ENCODE assay signal across 9 mouse cellular contexts in genomic region chr3:134188979-134189946, GRCm38 (mm10). TPM values are rescaled to one million over a fixed set of nuclear protein-coding genes. Genes with fewer than 3 reads are reported as not detected.
DNase-seq lines count a peak whose midpoint lies in the region; ATAC-seq and TF ChIP-seq lines count a peak whose summit lies in the region.
"Had no signal": no experiment of that assay in that cellular context is flagged by ENCODE, and none has a peak within 500 bp of the region (broad histone marks: within the 10 kb centered on the region; RNA-seq: fewer than 3 reads in every experiment).

No protein-coding gene starts in this region.

- TF ChIP-seq EP300 in heart, adult 2 months (IDR thresholded peaks at IDR 0.05; ENCODE audit: insufficient read depth, low read depth, low read length), result no peak

- no peaks in the 10 kb centered on the region for H3K27me3 ChIP-seq in heart, adult 2 months (ENCODE audit: control insufficient read depth, insufficient read depth, low read length)
- no peaks in the 10 kb centered on the region for H3K27me3 ChIP-seq in hindbrain, embryonic 10.5 days (ENCODE audit: insufficient read depth, poor library complexity, severe bottlenecking)
- H3K27me3 ChIP-seq in midbrain, embryonic 13.5 days, result no peaks in the 10 kb centered on the region

- no peaks in the 10 kb centered on the region for H3K36me3 ChIP-seq in heart, adult 2 months (ENCODE audit: control insufficient read depth, insufficient read depth, low read length)
- no peaks in the 10 kb centered on the region for H3K36me3 ChIP-seq in hindbrain, embryonic 10.5 days
- no peaks in the 10 kb centered on the region for H3K36me3 ChIP-seq in midbrain, embryonic 13.5 days

- TF ChIP-seq CTCF in heart, adult 2 months (IDR thresholded peaks at IDR 0.05), result no peak

- no peak for DNase-seq in heart, adult 2 months
- no peak for DNase-seq in heart, adult 8-10 months (ENCODE audit: low spot score)
- DNase-seq in embryo, embryonic 10 days (ENCODE audit: low spot score), result peak; percentile 32
- peak; percentile 34 for DNase-seq in hindbrain, embryonic 10.5 days (ENCODE audit: low spot score)
- DNase-seq in cerebellum, postnatal 10 days, result no peak
- DNase-seq in thymus, postnatal 4 days, result no peak
- DNase-seq in layer of hippocampus, postnatal 14 days (ENCODE audit: low spot score in 2 of 2), result no peak
- DNase-seq: layer of hippocampus, postnatal 36 days had no signal

- H3K9me3 ChIP-seq in hindbrain, embryonic 10.5 days, result no peaks in the 10 kb centered on the region
- H3K9me3 ChIP-seq in midbrain, embryonic 13.5 days, result no peaks in the 10 kb centered on the region

- peak; percentile 62 for ATAC-seq in midbrain, embryonic 13.5 days

- intact Hi-C loops in heart, adult 2 months (cut with DNase I), result no loop called here

- 24% methylated on average over 12 of the region's 12 CpGs for WGBS in heart, adult 2 months
- 46% methylated on average over 12 of the region's 12 CpGs for WGBS in hindbrain, embryonic 10.5 days
- WGBS in midbrain, embryonic 13.5 days, result 27% methylated on average over 12 of the region's 12 CpGs

- peak overlapping the region; percentile 50 for H3K4me2 ChIP-seq in midbrain, embryonic 13.5 days (replicated peaks)

- H3K79me2 ChIP-seq in heart, adult 2 months (replicated peaks; ENCODE audit: control insufficient read depth, insufficient read depth, low read length), result no peaks in the 10 kb centered on the region

- no peak for TF ChIP-seq POLR2A in heart, adult 2 months (IDR thresholded peaks at IDR 0.05; ENCODE audit: insufficient read depth, low read depth, low read length)

- peak overlapping the region; percentile 42 for H3K4me3 ChIP-seq in heart, adult 2 months
- H3K4me3 ChIP-seq in hindbrain, embryonic 10.5 days, result peak overlapping the region; percentile 39
- peak overlapping the region; percentile 28 for H3K4me3 ChIP-seq in midbrain, embryonic 13.5 days (replicated peaks)

- H3K9ac ChIP-seq in heart, adult 2 months (ENCODE audit: low read depth, low read length), result no peak overlapping the region
- H3K9ac ChIP-seq in midbrain, embryonic 13.5 days (replicated peaks), result no peak overlapping the region

- H3K27ac ChIP-seq in heart, adult 2 months, result no peak overlapping the region
- peak overlapping the region; percentile 83 for H3K27ac ChIP-seq in hindbrain, embryonic 10.5 days
- H3K27ac ChIP-seq in midbrain, embryonic 13.5 days, result peak overlapping the region; percentile 40; the same call in 1 of the 2 replicates

- H3K4me1 ChIP-seq in heart, adult 2 months (ENCODE audit: control insufficient read depth, insufficient read depth, low read length), result no peaks in the 10 kb centered on the region
- H3K4me1 ChIP-seq in hindbrain, embryonic 10.5 days (replicated peaks), result peaks cover 15% of the 10 kb centered on the region
- H3K4me1 ChIP-seq in midbrain, embryonic 13.5 days (replicated peaks), result peaks cover 10% of the 10 kb centered on the region; the same call in 1 of the 2 replicates

RNA-seq across cellular contexts. Expression of gene Cxxc4, which starts 47.0 kb away (rescaled TPM):
- 1 to 10 TPM; 2.9 to 4.1 TPM for total RNA-seq in heart, adult 2 months (2021)
- 1.2 and 1.5 TPM in 2 replicates for polyA plus RNA-seq in heart, adult 2 months (2012; rRNA removed)
- 1 to 10 TPM; 2.3 to 2.5 (median 2.3) TPM for total RNA-seq in heart, adult 8-10 months (2022)
- polyA plus RNA-seq in hindbrain, embryonic 10.5 days (2016; fragmentation: Nextera tagmentation; extraction: Ambion mirVana), result 12.6 and 20.5 TPM in 2 replicates
- 43.4 and 44.2 TPM in 2 replicates for polyA plus RNA-seq in midbrain, embryonic 13.5 days (2015; fragmentation: Nextera tagmentation; extraction: Ambion mirVana)
- 10 to 100 TPM; 12.2 to 14.5 TPM for total RNA-seq in layer of hippocampus, postnatal 14 days (2021)

Comparison
In these comparisons a context has a peak if more than half of its experiments do, and no peak if none do; other contexts are left out.
1. DNase-seq: peak in embryo, embryonic 10 days (single experiment) and hindbrain, embryonic 10.5 days (single experiment); none in heart, adult 2 months (0 of 2), heart, adult 8-10 months (single experiment), cerebellum, postnatal 10 days (0 of 2), thymus, postnatal 4 days (single experiment) and layer of hippocampus, postnatal 14 days (0 of 2).
2. Peak in every context shown above with its lines, with median percentiles within 50 percentile points of each other: H3K4me3 ChIP-seq.